Mouse (Mus musculus) erythroblast, embryonic 14.5 days (primary cell): Measurements from ENCODE around the gene Gbp8.

ENCODE experiments used
- GATA1 ChIP-seq: IDR thresholded peaks from 2 replicates; pipeline ENCODE4 v1.6.1; 2012; ENCODE audit warnings: low read length, inconsistent platforms, mixed read lengths
- TAL1 ChIP-seq: IDR thresholded peaks from 3 replicates; pipeline ENCODE4 v1.6.1; 2012; ENCODE audit warnings: low read length, inconsistent platforms, mixed read lengths

DNA sequence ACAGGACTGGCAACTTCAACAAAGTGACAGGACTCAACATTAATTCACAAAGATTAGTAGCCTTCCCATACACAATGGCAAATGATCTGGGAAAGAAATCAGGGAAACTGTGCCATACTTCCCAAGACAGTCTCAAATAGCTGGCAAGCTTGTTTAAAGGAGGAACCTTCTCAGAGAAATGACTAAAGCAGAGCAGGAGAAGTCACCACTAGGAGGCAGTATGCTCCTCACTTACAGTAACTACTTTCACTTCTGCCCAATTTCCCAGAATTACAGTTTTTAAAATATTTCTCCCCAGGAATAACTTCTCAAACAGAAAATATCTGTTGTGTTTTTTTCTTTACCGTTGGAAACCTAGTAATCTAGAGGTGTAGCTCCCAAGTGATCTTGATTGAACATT lies 152.6 kb downstream of the Gbp8 start:
- TF ChIP-seq GATA1 (no peak), TAL1 (no peak)
